Mouse (Mus musculus): Measurements from ENCODE around the gene Paxx. TPM values are rescaled to one million over a fixed set of nuclear protein-coding genes. Genes with fewer than 3 reads are reported as not detected.
"Not testable (repeated sequence)": the region's sequence is repeated elsewhere in the genome, so short reads cannot be mapped to it uniquely, and the experiment has no call there.

Gene Paxx
- polyA plus RNA-seq, 1 experiment from 2014 or later = 31.1 TPM

GRCm38 (mm10) chr2:25423626-25424025, 37.3 kb downstream of the Paxx start:
- no peak overlapping the region for H3K27ac ChIP-seq
- peaks cover 7% of the 10 kb centered on the region; the same call in 1 of the 2 replicates for H3K4me1 ChIP-seq (replicated peaks)

GRCm38 (mm10) chr2:25422587-25423410, 38.1 kb downstream of the Paxx start, which contains the start of gene Fut7:
TSS of gene Fut7 (plus strand) at chr2:25423267.
- Histone ChIP-seq H3K36me3 (no peaks in the 10 kb centered on the region), H3K9ac (no peak within 1 kb of the TSS), H3K4me1 (replicated peaks) (peaks cover 5% of the 10 kb centered on the region; the same call in 1 of the 2 replicates), H3K4me3 (no peak within 1 kb of the TSS), H3K4me2 (no peak within 1 kb of the TSS), H3K27me3 (peaks cover 44% of the 10 kb centered on the region), H3K9me3 (replicated peaks) (no peaks in the 10 kb centered on the region), H3K27ac (no peak within 1 kb of the TSS)
- ATAC-seq (replicated peaks; ENCODE audit: insufficient number of reproducible peaks, insufficient read depth, low FRiP score, low read depth) = 0 out of 2 replicates have a peak, but pooled peaks have one; percentile 5
- WGBS = 51% methylated on average over 17 of the region's 17 CpGs

More at GRCm38 (mm10) chr2:25423626-25424025, 37.3 kb downstream of the Paxx start:
- H3K9me3 ChIP-seq (replicated peaks) = no peaks in the 10 kb centered on the region
- peaks cover 44% of the 10 kb centered on the region for H3K27me3 ChIP-seq
- H3K4me3 ChIP-seq = no peak overlapping the region
- 20% methylated on average over 1 of the region's 1 CpGs for WGBS
- H3K4me2 ChIP-seq = no peak overlapping the region
- no peak overlapping the region for H3K9ac ChIP-seq
- H3K36me3 ChIP-seq = no peaks in the 10 kb centered on the region
- ATAC-seq (replicated peaks; ENCODE audit: insufficient number of reproducible peaks, insufficient read depth, low FRiP score, low read depth) = no peak

GRCm38 (mm10) chr2:25421896-25422295, 39.0 kb downstream of the Paxx start:
- Histone ChIP-seq H3K27ac (no peak overlapping the region), H3K9me3 (replicated peaks) (no peaks in the 10 kb centered on the region), H3K4me1 (replicated peaks) (peaks cover 5% of the 10 kb centered on the region; the same call in 1 of the 2 replicates), H3K4me3 (no peak overlapping the region), H3K27me3 (peaks cover 44% of the 10 kb centered on the region), H3K9ac (no peak overlapping the region), H3K4me2 (no peak overlapping the region), H3K36me3 (no peaks in the 10 kb centered on the region)
- ATAC-seq (replicated peaks; ENCODE audit: insufficient number of reproducible peaks, insufficient read depth, low FRiP score, low read depth) = no peak
- 22% methylated on average over 3 of the region's 3 CpGs for WGBS

- Histone ChIP-seq H3K9me3 (replicated peaks) (no peaks in the 10 kb centered on the region), H3K9ac (no peak overlapping the region), H3K4me2 (no peak overlapping the region), H3K36me3 (no peaks in the 10 kb centered on the region), H3K4me3 (no peak overlapping the region), H3K27ac (no peak overlapping the region), H3K4me1 (replicated peaks) (peaks cover under 1% of the 10 kb centered on the region; the same call in 1 of the 2 replicates), H3K27me3 (peaks cover under 1% of the 10 kb centered on the region; the same call in 1 of the 2 replicates)
- ATAC-seq (replicated peaks; ENCODE audit: insufficient number of reproducible peaks, insufficient read depth, low FRiP score, low read depth) = no peak
- WGBS = 36% methylated on average over 3 of the region's 3 CpGs
Measured at GRCm38 (mm10) chr2:25417426-25417825, 43.5 kb downstream of the Paxx start.

GRCm38 (mm10) chr2:25413436-25413835, 47.5 kb downstream of the Paxx start:
- H3K36me3 ChIP-seq; H3K9ac ChIP-seq; H3K4me1 ChIP-seq (replicated peaks); ATAC-seq (replicated peaks; ENCODE audit: insufficient number of reproducible peaks, insufficient read depth, low FRiP score, low read depth); H3K4me3 ChIP-seq; H3K4me2 ChIP-seq; H3K9me3 ChIP-seq (replicated peaks); H3K27ac ChIP-seq: not testable (repeated sequence)
- H3K27me3 ChIP-seq = peaks cover 13% of the 10 kb centered on the region; the same call in 1 of the 2 replicates

- H3K36me3 ChIP-seq = no peaks in the 10 kb centered on the region
- H3K9ac ChIP-seq = no peak overlapping the region
- 72% methylated on average over 10 of the region's 10 CpGs for WGBS
- H3K27me3 ChIP-seq = peaks cover 37% of the 10 kb centered on the region
- ATAC-seq (replicated peaks; ENCODE audit: insufficient number of reproducible peaks, insufficient read depth, low FRiP score, low read depth) = no peak
- no peak overlapping the region for H3K4me3 ChIP-seq
- H3K4me2 ChIP-seq = no peak overlapping the region
- H3K9me3 ChIP-seq (replicated peaks) = no peaks in the 10 kb centered on the region
- no peak overlapping the region for H3K27ac ChIP-seq
- no peaks in the 10 kb centered on the region for H3K4me1 ChIP-seq (replicated peaks)
Measured at GRCm38 (mm10) chr2:25408908-25409307, 52.0 kb downstream of the Paxx start.

Small RNAs within 50 kb of the gene (microRNA-seq; reads per million reads assigned to microRNA genes)
- gene Mir3087 = not detected

Other genes with a start within 250 kb of the Paxx start
- gene Nelfb, start 249.6 kb downstream of the Paxx start, polyA plus RNA-seq (2015; fragmentation: Nextera tagmentation; extraction: Ambion mirVana) = 62.7 and 79.5 TPM in 2 replicates
- not detected in 2 replicates for gene Stpg3, start 246.5 kb downstream of the Paxx start, polyA plus RNA-seq (2015; fragmentation: Nextera tagmentation; extraction: Ambion mirVana)
- 0.57 and 0.65 TPM in 2 replicates for gene Fam166a, start 242.3 kb downstream of the Paxx start, polyA plus RNA-seq (2015; fragmentation: Nextera tagmentation; extraction: Ambion mirVana)
- 358 and 463 TPM in 2 replicates for gene Tubb4b, start 236.4 kb downstream of the Paxx start, polyA plus RNA-seq (2015; fragmentation: Nextera tagmentation; extraction: Ambion mirVana)
- not detected in 2 replicates for gene Slc34a3, start 226.7 kb downstream of the Paxx start, polyA plus RNA-seq (2015; fragmentation: Nextera tagmentation; extraction: Ambion mirVana)
- not detected in 2 replicates for gene Rnf224, start 224.3 kb downstream of the Paxx start, polyA plus RNA-seq (2015; fragmentation: Nextera tagmentation; extraction: Ambion mirVana)
- 4.3 and 6.0 TPM in 2 replicates for gene Rnf208, start 218.8 kb downstream of the Paxx start, polyA plus RNA-seq (2015; fragmentation: Nextera tagmentation; extraction: Ambion mirVana)
- 0.30 TPM in 2 replicates for gene Cysrt1, start 218.6 kb downstream of the Paxx start, polyA plus RNA-seq (2015; fragmentation: Nextera tagmentation; extraction: Ambion mirVana)
- gene AL732309.1, start 214.2 kb downstream of the Paxx start, polyA plus RNA-seq (2015; fragmentation: Nextera tagmentation; extraction: Ambion mirVana) = 2.3 and 3.3 TPM in 2 replicates
- 17.6 and 18.2 TPM in 2 replicates for gene Tmem203, start 205.7 kb downstream of the Paxx start, polyA plus RNA-seq (2015; fragmentation: Nextera tagmentation; extraction: Ambion mirVana)
- 3.6 and 5.2 TPM in 2 replicates for gene Tprn, start 198.5 kb downstream of the Paxx start, polyA plus RNA-seq (2015; fragmentation: Nextera tagmentation; extraction: Ambion mirVana)
- 137 and 152 TPM in 2 replicates for gene Ssna1, start 188.7 kb downstream of the Paxx start, polyA plus RNA-seq (2015; fragmentation: Nextera tagmentation; extraction: Ambion mirVana)
- gene Anapc2, start 188.6 kb downstream of the Paxx start, polyA plus RNA-seq (2015; fragmentation: Nextera tagmentation; extraction: Ambion mirVana) = 67.5 and 92.0 TPM in 2 replicates
- not detected in 2 replicates for gene Tmem210, start 172.9 kb downstream of the Paxx start, polyA plus RNA-seq (2015; fragmentation: Nextera tagmentation; extraction: Ambion mirVana)
- gene Lrrc26, start 171.2 kb downstream of the Paxx start, polyA plus RNA-seq (2015; fragmentation: Nextera tagmentation; extraction: Ambion mirVana) = 0.28 and 0.89 TPM in 2 replicates
- gene Grin1, start 141.9 kb downstream of the Paxx start, polyA plus RNA-seq (2015; fragmentation: Nextera tagmentation; extraction: Ambion mirVana) = 0.25 and 0.28 TPM in 2 replicates
- 30.2 and 31.1 TPM in 2 replicates for gene Man1b1, start 128.8 kb downstream of the Paxx start, polyA plus RNA-seq (2015; fragmentation: Nextera tagmentation; extraction: Ambion mirVana)
- gene Dpp7, start 104.7 kb downstream of the Paxx start, polyA plus RNA-seq (2015; fragmentation: Nextera tagmentation; extraction: Ambion mirVana) = 9.5 and 12.5 TPM in 2 replicates
- gene Uap1l1, start 95.4 kb downstream of the Paxx start, polyA plus RNA-seq (2015; fragmentation: Nextera tagmentation; extraction: Ambion mirVana) = 13.9 and 16.0 TPM in 2 replicates
- 15.4 and 25.5 TPM in 2 replicates for gene Sapcd2, start 88.8 kb downstream of the Paxx start, polyA plus RNA-seq (2015; fragmentation: Nextera tagmentation; extraction: Ambion mirVana)
- gene Entpd2, start 65.2 kb downstream of the Paxx start, polyA plus RNA-seq (2015; fragmentation: Nextera tagmentation; extraction: Ambion mirVana) = 1.8 and 4.6 TPM in 2 replicates
- gene Npdc1, start 61.7 kb downstream of the Paxx start, polyA plus RNA-seq (2015; fragmentation: Nextera tagmentation; extraction: Ambion mirVana) = 28.8 and 41.6 TPM in 2 replicates
- gene Fut7, start 37.8 kb downstream of the Paxx start, polyA plus RNA-seq (2015; fragmentation: Nextera tagmentation; extraction: Ambion mirVana) = 0.08 and 0.15 TPM in 2 replicates
- gene Abca2, start 32.4 kb downstream of the Paxx start, polyA plus RNA-seq (2015; fragmentation: Nextera tagmentation; extraction: Ambion mirVana) = 3.5 and 5.6 TPM in 2 replicates
- 6.1 and 9.6 TPM in 2 replicates for gene Clic3, start 4.3 kb downstream of the Paxx start, polyA plus RNA-seq (2015; fragmentation: Nextera tagmentation; extraction: Ambion mirVana)
- gene Ptgds, start 9.0 kb upstream of the Paxx start, polyA plus RNA-seq (2015; fragmentation: Nextera tagmentation; extraction: Ambion mirVana) = 107 and 134 TPM in 2 replicates
- gene Lcn12, start 32.8 kb upstream of the Paxx start, polyA plus RNA-seq (2015; fragmentation: Nextera tagmentation; extraction: Ambion mirVana) = not detected in 2 replicates
- gene Fbxw5, start 39.7 kb upstream of the Paxx start, polyA plus RNA-seq (2015; fragmentation: Nextera tagmentation; extraction: Ambion mirVana) = 72.6 and 94.1 TPM in 2 replicates
- 3.5 and 5.0 TPM in 2 replicates for gene C8g, start 40.6 kb upstream of the Paxx start, polyA plus RNA-seq (2015; fragmentation: Nextera tagmentation; extraction: Ambion mirVana)
- gene Traf2, start 85.8 kb upstream of the Paxx start, polyA plus RNA-seq (2015; fragmentation: Nextera tagmentation; extraction: Ambion mirVana) = 18.4 and 25.2 TPM in 2 replicates
- 276 and 289 TPM in 2 replicates for gene Edf1, start 96.8 kb upstream of the Paxx start, polyA plus RNA-seq (2015; fragmentation: Nextera tagmentation; extraction: Ambion mirVana)
- gene Mamdc4, start 113.8 kb upstream of the Paxx start, polyA plus RNA-seq (2015; fragmentation: Nextera tagmentation; extraction: Ambion mirVana) = 3.4 and 9.8 TPM in 2 replicates
- gene Phpt1, start 114.1 kb upstream of the Paxx start, polyA plus RNA-seq (2015; fragmentation: Nextera tagmentation; extraction: Ambion mirVana) = 171 and 175 TPM in 2 replicates
- gene Ajm1, start 120.7 kb upstream of the Paxx start, polyA plus RNA-seq (2015; fragmentation: Nextera tagmentation; extraction: Ambion mirVana) = 0.22 and 0.30 TPM in 2 replicates
- 41.0 and 50.2 TPM in 2 replicates for gene Rabl6, start 147.4 kb upstream of the Paxx start, polyA plus RNA-seq (2015; fragmentation: Nextera tagmentation; extraction: Ambion mirVana)
- gene Ccdc183, start 156.6 kb upstream of the Paxx start, polyA plus RNA-seq (2015; fragmentation: Nextera tagmentation; extraction: Ambion mirVana) = 0.09 and 0.13 TPM in 2 replicates
- gene Tmem141, start 160.9 kb upstream of the Paxx start, polyA plus RNA-seq (2015; fragmentation: Nextera tagmentation; extraction: Ambion mirVana) = 19.0 and 21.9 TPM in 2 replicates
- gene Fcna, start 166.9 kb upstream of the Paxx start, polyA plus RNA-seq (2015; fragmentation: Nextera tagmentation; extraction: Ambion mirVana) = 3.3 and 4.8 TPM in 2 replicates
- gene Lcn8, start 192.0 kb upstream of the Paxx start, polyA plus RNA-seq (2015; fragmentation: Nextera tagmentation; extraction: Ambion mirVana) = not detected in 2 replicates
- not detected in 2 replicates for gene Lcn5, start 196.9 kb upstream of the Paxx start, polyA plus RNA-seq (2015; fragmentation: Nextera tagmentation; extraction: Ambion mirVana)
- not detected in 2 replicates for gene Lcn6, start 215.7 kb upstream of the Paxx start, polyA plus RNA-seq (2015; fragmentation: Nextera tagmentation; extraction: Ambion mirVana)
- not detected in 2 replicates for gene Lcn10, start 221.6 kb upstream of the Paxx start, polyA plus RNA-seq (2015; fragmentation: Nextera tagmentation; extraction: Ambion mirVana)
- gene Obp2a, start 238.9 kb upstream of the Paxx start, polyA plus RNA-seq (2015; fragmentation: Nextera tagmentation; extraction: Ambion mirVana) = not detected in 2 replicates
- 44.7 and 47.4 TPM in 2 replicates for gene Bmyc, start 245.6 kb upstream of the Paxx start, polyA plus RNA-seq (2015; fragmentation: Nextera tagmentation; extraction: Ambion mirVana)